Mouse (Mus musculus) right cerebral cortex, postnatal 36 days (tissue): Measurements from ENCODE around the gene Epha4.

Source experiments
- DNase-seq, 2 experiments: peaks; one replicate each; pipeline ENCODE4 v3.0.0; 2022; ENCODE audit warnings: low spot score in 2 of 2, mixed read lengths in 1 of 2

Epha4 gene

GRCm38 (mm10) chr1:77407417-77407816, 107.5 kb downstream of the Epha4 start:
- DNase-seq: no peak

GRCm38 (mm10) chr1:77406631-77407030, 108.3 kb downstream of the Epha4 start:
- DNase-seq: no peak

- no peak for DNase-seq
Measured at GRCm38 (mm10) chr1:77404537-77404936, 110.4 kb downstream of the Epha4 start.

- no peak for DNase-seq
Measured at GRCm38 (mm10) chr1:77402942-77403341, 111.9 kb downstream of the Epha4 start.

GRCm38 (mm10) chr1:77401465-77401864, 113.4 kb downstream of the Epha4 start:
- DNase-seq: no peak

- no peak for DNase-seq
Measured at GRCm38 (mm10) chr1:77391590-77391989, 123.3 kb downstream of the Epha4 start.

- DNase-seq: no peak
Measured at GRCm38 (mm10) chr1:77389069-77389468, 125.8 kb downstream of the Epha4 start.

- DNase-seq: no peak
Measured at GRCm38 (mm10) chr1:77388556-77388955, 126.3 kb downstream of the Epha4 start.

- DNase-seq: no peak
Measured at GRCm38 (mm10) chr1:77385613-77386012, 129.3 kb downstream of the Epha4 start.

- no peak for DNase-seq
Measured at GRCm38 (mm10) chr1:77383466-77383865, 131.4 kb downstream of the Epha4 start.

GRCm38 (mm10) chr1:77377550-77377980, 137.3 kb downstream of the Epha4 start:
- no peak for DNase-seq

- no peak for DNase-seq
Measured at GRCm38 (mm10) chr1:77374054-77374453, 140.8 kb downstream of the Epha4 start.

GRCm38 (mm10) chr1:77370921-77371320, 144.0 kb downstream of the Epha4 start:
- DNase-seq: no peak

- no peak for DNase-seq
Measured at GRCm38 (mm10) chr1:77369255-77369837, 145.5 kb downstream of the Epha4 start.

- DNase-seq: no peak
Measured at GRCm38 (mm10) chr1:77365850-77366249, 149.0 kb downstream of the Epha4 start.

- no peak for DNase-seq
Measured at GRCm38 (mm10) chr1:77364596-77364995, 150.3 kb downstream of the Epha4 start.

GRCm38 (mm10) chr1:77363848-77364247, 151.0 kb downstream of the Epha4 start:
- no peak for DNase-seq

- DNase-seq: no peak
Measured at GRCm38 (mm10) chr1:77346459-77346858, 168.4 kb downstream of the Epha4 start.

- DNase-seq: no peak
Measured at GRCm38 (mm10) chr1:77343792-77344191, 171.1 kb downstream of the Epha4 start.

GRCm38 (mm10) chr1:77339701-77340100, 175.2 kb downstream of the Epha4 start:
- no peak for DNase-seq

- no peak for DNase-seq
Measured at GRCm38 (mm10) chr1:77338346-77338745, 176.5 kb downstream of the Epha4 start.

- DNase-seq: no peak
Measured at GRCm38 (mm10) chr1:77336937-77337336, 178.0 kb downstream of the Epha4 start.

- no peak for DNase-seq
Measured at GRCm38 (mm10) chr1:77318597-77319127, 196.2 kb downstream of the Epha4 start.
